ENCODE assay signal across 8 mouse cellular contexts in the genomic region with DNA sequence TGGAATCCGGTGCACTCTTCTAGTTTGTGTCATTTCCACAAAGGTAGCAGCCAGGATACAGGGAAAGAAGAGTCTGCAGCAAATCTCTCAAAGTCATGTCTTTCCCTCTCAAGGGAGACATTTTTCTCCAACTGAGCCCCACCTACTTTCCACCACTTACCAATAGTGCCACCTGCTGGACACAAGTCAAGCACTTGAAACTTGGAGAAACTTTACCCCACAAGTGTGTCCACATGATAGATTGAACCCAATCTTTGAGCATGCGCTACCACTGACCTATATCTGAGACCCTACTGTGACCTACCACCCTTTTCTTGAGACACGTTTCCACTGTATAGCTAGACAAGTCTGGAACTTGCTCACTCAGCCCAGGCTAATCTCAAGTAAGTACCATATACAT. TPM values are rescaled to one million over a fixed set of nuclear protein-coding genes. Genes with fewer than 3 reads are reported as not detected.
DNase-seq lines count a peak whose midpoint lies in the region; ATAC-seq and TF ChIP-seq lines count a peak whose summit lies in the region.

No protein-coding gene starts in this region.

- peak; percentile 79 for TF ChIP-seq CTCF in liver, embryonic 14.5 days (IDR thresholded peaks at IDR 0.05; ENCODE audit: low read depth)

- peaks cover 9% of the 10 kb centered on the region; the same call in 1 of the 2 replicates for H3K4me1 ChIP-seq in kidney, embryonic 14.5 days (ENCODE audit: control insufficient read depth, insufficient read depth, low read length)
- H3K4me1 ChIP-seq in liver, embryonic 14.5 days (replicated peaks; ENCODE audit: control insufficient read depth in 2 of 2, insufficient read depth in 2 of 2, low read length in 1 of 2) = peaks cover 4% of the 10 kb centered on the region in 2 experiments; a peak in 3 of 4 replicates
- H3K4me1 ChIP-seq in forebrain, embryonic 12.5 days = peaks cover 9% of the 10 kb centered on the region

- H3K4me3 ChIP-seq in kidney, embryonic 14.5 days (ENCODE audit: low read length) = no peak overlapping the region
- H3K4me3 ChIP-seq in liver, embryonic 14.5 days (ENCODE audit: insufficient read depth in 1 of 2, low read depth in 2 of 2, low read length in 2 of 2) = no peak overlapping the region
- H3K4me3 ChIP-seq in forebrain, embryonic 12.5 days (replicated peaks) = no peak overlapping the region

- no peak overlapping the region for H3K4me2 ChIP-seq in kidney, embryonic 14.5 days (replicated peaks; ENCODE audit: low read depth, low read length)
- no peak overlapping the region for H3K4me2 ChIP-seq in liver, embryonic 14.5 days (ENCODE audit: low read depth)
- no peak overlapping the region for H3K4me2 ChIP-seq in forebrain, embryonic 12.5 days

- 0 out of 2 replicates have a peak, but pooled peaks cover 3% of the 10 kb centered on the region for H3K9me3 ChIP-seq in kidney, embryonic 14.5 days (ENCODE audit: control insufficient read depth, low read length)
- no peaks in the 10 kb centered on the region for H3K9me3 ChIP-seq in liver, embryonic 14.5 days (ENCODE audit: control insufficient read depth, low read length)
- H3K9me3 ChIP-seq in forebrain, embryonic 12.5 days = no peaks in the 10 kb centered on the region

- H3K9ac ChIP-seq in kidney, embryonic 14.5 days (ENCODE audit: low read depth, low read length) = no peak overlapping the region
- no peak overlapping the region for H3K9ac ChIP-seq in liver, embryonic 14.5 days (replicated peaks)
- no peak overlapping the region for H3K9ac ChIP-seq in forebrain, embryonic 12.5 days

- ATAC-seq in kidney, embryonic 14.5 days (ENCODE audit: low FRiP score, low TSS enrichment) = no peak
- ATAC-seq in liver, embryonic 14.5 days (ENCODE audit: insufficient read depth) = no peak
- no peak for ATAC-seq in forebrain, embryonic 12.5 days (ENCODE audit: low FRiP score)

- no peak overlapping the region for H3K27ac ChIP-seq in kidney, embryonic 14.5 days (ENCODE audit: low read depth, low read length)
- H3K27ac ChIP-seq in liver, embryonic 14.5 days = no peak overlapping the region
- no peak overlapping the region for H3K27ac ChIP-seq in forebrain, embryonic 12.5 days

- DNase-seq in kidney, adult 18-20 months = peak; percentile 31
- DNase-seq in ES-CJ7 (ENCODE audit: low read depth, low spot score) = peak; percentile 89
- DNase-seq in brain, adult 2 months (ENCODE audit: low read depth, low spot score) = peak; percentile 56
- DNase-seq in liver, embryonic 14.5 days (ENCODE audit: low read depth in 3 of 3, low spot score in 3 of 3) = peak; percentile 50 to 63 (median 60)
- DNase-seq in spleen, postnatal 4 days (ENCODE audit: low spot score in 2 of 2) = peak; percentile 51 to 77
- no peak for DNase-seq in frontal cortex, postnatal 25 days (ENCODE audit: low spot score in 2 of 2)

- no peaks in the 10 kb centered on the region for H3K27me3 ChIP-seq in kidney, embryonic 14.5 days (ENCODE audit: control insufficient read depth, insufficient read depth, low read length)
- H3K27me3 ChIP-seq in liver, embryonic 14.5 days (ENCODE audit: control insufficient read depth, insufficient read depth, low read length) = no peaks in the 10 kb centered on the region
- no peaks in the 10 kb centered on the region for H3K27me3 ChIP-seq in forebrain, embryonic 12.5 days

- TF ChIP-seq EP300 in liver, embryonic 14.5 days (IDR thresholded peaks at IDR 0.05; ENCODE audit: low read depth) = no peak

- WGBS in kidney, embryonic 14.5 days = 51% methylated on average over 3 of the region's 3 CpGs
- 31% methylated on average over 3 of the region's 3 CpGs for WGBS in liver, embryonic 14.5 days (ENCODE audit: insufficient replicate concordance)
- 53% methylated on average over 3 of the region's 3 CpGs for WGBS in forebrain, embryonic 12.5 days

- H3K36me3 ChIP-seq in kidney, embryonic 14.5 days (ENCODE audit: control insufficient read depth, insufficient read depth, low read length) = peaks cover 32% of the 10 kb centered on the region
- H3K36me3 ChIP-seq in liver, embryonic 14.5 days (replicated peaks; ENCODE audit: control insufficient read depth, insufficient read depth, low read depth) = peaks cover 7% of the 10 kb centered on the region
- peaks cover 30% of the 10 kb centered on the region for H3K36me3 ChIP-seq in forebrain, embryonic 12.5 days (replicated peaks)

RNA-seq across cellular contexts. Expression of a gene that starts 1.9 kb away (rescaled TPM):
- 65.9 and 68.7 TPM in 2 replicates for polyA plus RNA-seq in kidney, embryonic 14.5 days (2014; fragmentation: Nextera tagmentation; extraction: Ambion mirVana)
- 12.4 and 14.1 TPM in 2 replicates for polyA plus RNA-seq in liver, embryonic 14.5 days (2012; rRNA removed)
- polyA plus RNA-seq in liver, embryonic 14.5 days (2014; fragmentation: Nextera tagmentation; extraction: Ambion mirVana) = 20.4 and 21.7 TPM in 2 replicates
- 64.1 and 67.5 TPM in 2 replicates for polyA plus RNA-seq in forebrain, embryonic 12.5 days (2016; fragmentation: Nextera tagmentation; extraction: Ambion mirVana)

RNA-seq across cellular contexts. Expression of a gene that starts 28.9 kb away (rescaled TPM):
- polyA plus RNA-seq in kidney, embryonic 14.5 days (2014; fragmentation: Nextera tagmentation; extraction: Ambion mirVana) = 166 and 240 TPM in 2 replicates
- polyA plus RNA-seq in liver, embryonic 14.5 days (2012; rRNA removed) = 37.4 and 62.1 TPM in 2 replicates
- polyA plus RNA-seq in liver, embryonic 14.5 days (2014; fragmentation: Nextera tagmentation; extraction: Ambion mirVana) = 83.0 and 97.5 TPM in 2 replicates
- polyA plus RNA-seq in forebrain, embryonic 12.5 days (2016; fragmentation: Nextera tagmentation; extraction: Ambion mirVana) = 251 and 253 TPM in 2 replicates

RNA-seq across cellular contexts. Expression of a gene that starts 31.8 kb away (rescaled TPM):
- polyA plus RNA-seq in kidney, embryonic 14.5 days (2014; fragmentation: Nextera tagmentation; extraction: Ambion mirVana) = 229 and 366 TPM in 2 replicates
- 83.2 and 101 TPM in 2 replicates for polyA plus RNA-seq in liver, embryonic 14.5 days (2012; rRNA removed)
- 107 and 108 TPM in 2 replicates for polyA plus RNA-seq in liver, embryonic 14.5 days (2014; fragmentation: Nextera tagmentation; extraction: Ambion mirVana)
- polyA plus RNA-seq in forebrain, embryonic 12.5 days (2016; fragmentation: Nextera tagmentation; extraction: Ambion mirVana) = 260 and 266 TPM in 2 replicates

RNA-seq across cellular contexts. Expression of a gene that starts 52.5 kb away (rescaled TPM):
- 0.69 TPM in 1 of 2 replicates, not detected in the other for polyA plus RNA-seq in kidney, embryonic 14.5 days (2014; fragmentation: Nextera tagmentation; extraction: Ambion mirVana)
- not detected in 2 replicates for polyA plus RNA-seq in liver, embryonic 14.5 days (2012; rRNA removed)
- 0.30 TPM in 1 of 2 replicates, not detected in the other for polyA plus RNA-seq in liver, embryonic 14.5 days (2014; fragmentation: Nextera tagmentation; extraction: Ambion mirVana)
- polyA plus RNA-seq in forebrain, embryonic 12.5 days (2016; fragmentation: Nextera tagmentation; extraction: Ambion mirVana) = not detected in 2 replicates

Comparison
In these comparisons a context has a peak if more than half of its experiments do, and no peak if none do; other contexts are left out.
1. DNase-seq: peak in kidney, adult 18-20 months (single experiment), ES-CJ7 (single experiment), brain, adult 2 months (single experiment), liver, embryonic 14.5 days (3 of 3) and spleen, postnatal 4 days (2 of 2); none in frontal cortex, postnatal 25 days (0 of 2).